Mouse (Mus musculus) myocyte (in vitro differentiated cells): ENCODE data around the gene Tpp1. TPM values are rescaled to one million over a fixed set of nuclear protein-coding genes. Genes with fewer than 3 reads are reported as not detected.
A peak's percentile ranks its signal among the peaks of the same experiment; 100 is the strongest.

Source experiments
- H3K27me3 ChIP-seq: one replicate; pipeline ENCODE4 v1.6.1; 2011; ENCODE audit not compliant: control insufficient read depth, insufficient read depth, insufficient read length
- H3K36me3 ChIP-seq: one replicate; pipeline ENCODE4 v1.6.1; 2011; ENCODE audit not compliant: control insufficient read depth, insufficient read depth
- H3K4me2 ChIP-seq: one replicate; pipeline ENCODE4 v1.6.1; 2011; ENCODE audit warnings: low read depth, control low read depth
- H3K4me3 ChIP-seq: one replicate; pipeline ENCODE4 v1.5.1; 2011; ENCODE audit warnings: mild to moderate bottlenecking, control low read depth, moderate library complexity
- H3K79me2 ChIP-seq: one replicate; pipeline ENCODE4 v1.6.1; 2011; ENCODE audit not compliant: control insufficient read depth, insufficient read depth
- H3ac ChIP-seq: one replicate; pipeline ENCODE4 v1.6.1; 2011; ENCODE audit not compliant: control insufficient read depth, insufficient read length
- CEBPB ChIP-seq: IDR thresholded peaks from 2 replicates; pipeline ENCODE4 v1.6.1; 2011; ENCODE audit warnings: mild to moderate bottlenecking, moderate library complexity; ENCODE audit not compliant: poor library complexity, insufficient read depth, severe bottlenecking
- E2F4 ChIP-seq: IDR thresholded peaks from one replicate; pipeline ENCODE4 v1.6.1; 2011; ENCODE audit warnings: mild to moderate bottlenecking, control low read depth, moderate library complexity; ENCODE audit not compliant: insufficient read depth
- MAX ChIP-seq: IDR thresholded peaks from one replicate; pipeline ENCODE4 v1.6.1; 2011; ENCODE audit warnings: low read depth, mild to moderate bottlenecking, control low read depth
- MYOD1 ChIP-seq, 3 experiments: IDR thresholded peaks; one replicate each; pipeline ENCODE4 v1.6.1; 2011; ENCODE audit warnings: control low read depth in 2 of 3, low read depth in 2 of 3, mild to moderate bottlenecking in 2 of 3, moderate library complexity in 1 of 3; ENCODE audit not compliant: insufficient read length in 2 of 3, control insufficient read depth in 1 of 3
- MYOG ChIP-seq, 3 experiments: IDR thresholded peaks; one replicate each; pipeline ENCODE4 v1.6.1; 2011; ENCODE audit warnings: control low read depth in 2 of 3, low read depth in 2 of 3, mild to moderate bottlenecking in 2 of 3; ENCODE audit not compliant: insufficient read length in 2 of 3, control insufficient read depth in 1 of 3, insufficient read depth in 1 of 3
- POLR2A ChIP-seq: IDR thresholded peaks from one replicate; pipeline ENCODE4 v1.6.1; 2011; ENCODE audit warnings: low read depth, mild to moderate bottlenecking, control low read depth, moderate library complexity; ENCODE audit not compliant: insufficient read length
- POLR2AphosphoS2 ChIP-seq: IDR thresholded peaks from one replicate; pipeline ENCODE4 v1.6.1; 2011; ENCODE audit warnings: low read depth, control low read depth; ENCODE audit not compliant: insufficient read length
- REST ChIP-seq: IDR thresholded peaks from one replicate; pipeline ENCODE4 v1.6.1; 2011; ENCODE audit warnings: mild to moderate bottlenecking, control low read depth, moderate library complexity; ENCODE audit not compliant: insufficient read depth, insufficient read length
- SRF ChIP-seq: IDR thresholded peaks from one replicate; pipeline ENCODE4 v1.6.1; 2011; ENCODE audit warnings: low read depth; ENCODE audit not compliant: control insufficient read depth, insufficient read length
- TCF12 ChIP-seq: IDR thresholded peaks from one replicate; pipeline ENCODE4 v1.6.1; 2011; ENCODE audit warnings: mild to moderate bottlenecking, control low read depth; ENCODE audit not compliant: poor library complexity, insufficient read depth, severe bottlenecking
- TCF3 ChIP-seq: IDR thresholded peaks from one replicate; pipeline ENCODE4 v1.6.1; 2011; ENCODE audit warnings: low read depth, control low read depth; ENCODE audit not compliant: insufficient read length
- USF1 ChIP-seq: IDR thresholded peaks from one replicate; pipeline ENCODE4 v1.6.1; 2011; ENCODE audit warnings: low read depth, mild to moderate bottlenecking, control low read depth, moderate library complexity
- polyA plus RNA-seq: library from polyadenylated mRNA; unstranded; fragments of >200 nt; fragmentation: generic; extraction: Trizol; gene quantifications from one replicate; pipeline ENCODE4 v1.2.1, GENCODE M21; 2012; ENCODE audit warnings: missing spikeins

Gene Tpp1
- polyA plus RNA-seq, 1 experiment = 40.4 TPM

DNA sequence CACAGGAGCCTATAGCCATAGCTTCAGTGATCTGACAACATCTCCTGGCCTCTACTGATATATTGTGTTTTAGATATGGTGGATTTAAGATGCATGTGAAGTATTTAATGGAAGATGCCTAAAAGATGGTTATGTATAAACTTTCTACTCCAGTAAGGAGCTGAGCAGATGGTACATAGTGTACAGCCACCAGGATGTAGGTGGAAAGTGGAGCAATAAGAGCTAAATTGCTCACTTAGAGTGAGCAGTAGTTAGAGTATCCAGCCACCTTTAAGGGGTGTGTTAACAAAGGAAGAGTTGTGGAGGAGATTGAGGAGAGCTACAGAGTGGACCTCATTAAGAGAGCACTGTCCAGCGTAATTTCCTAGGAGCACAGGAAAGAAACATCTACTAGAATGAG, 39.1 kb upstream of the Tpp1 start:
- Histone ChIP-seq H3K36me3 (no peaks in the 10 kb centered on the region), H3ac (no peak overlapping the region), H3K4me2 (no peak overlapping the region), H3K4me3 (no peak overlapping the region), H3K79me2 (no peaks in the 10 kb centered on the region), H3K27me3 (peaks cover 13% of the 10 kb centered on the region)
- TF ChIP-seq POLR2AphosphoS2 (no peak), CEBPB (no peak), TCF3 (no peak), SRF (no peak), MYOG (IDR thresholded peaks at IDR 0.05; ENCODE audit: control insufficient read depth in 1 of 3, insufficient read depth in 1 of 3, insufficient read length in 2 of 3, low read depth in 2 of 3) (no peak), USF1 (no peak), MYOD1 (IDR thresholded peaks at IDR 0.05; ENCODE audit: control insufficient read depth in 1 of 3, insufficient read length in 2 of 3, low read depth in 2 of 3) (no peak), POLR2A (no peak), E2F4 (no peak)

DNA sequence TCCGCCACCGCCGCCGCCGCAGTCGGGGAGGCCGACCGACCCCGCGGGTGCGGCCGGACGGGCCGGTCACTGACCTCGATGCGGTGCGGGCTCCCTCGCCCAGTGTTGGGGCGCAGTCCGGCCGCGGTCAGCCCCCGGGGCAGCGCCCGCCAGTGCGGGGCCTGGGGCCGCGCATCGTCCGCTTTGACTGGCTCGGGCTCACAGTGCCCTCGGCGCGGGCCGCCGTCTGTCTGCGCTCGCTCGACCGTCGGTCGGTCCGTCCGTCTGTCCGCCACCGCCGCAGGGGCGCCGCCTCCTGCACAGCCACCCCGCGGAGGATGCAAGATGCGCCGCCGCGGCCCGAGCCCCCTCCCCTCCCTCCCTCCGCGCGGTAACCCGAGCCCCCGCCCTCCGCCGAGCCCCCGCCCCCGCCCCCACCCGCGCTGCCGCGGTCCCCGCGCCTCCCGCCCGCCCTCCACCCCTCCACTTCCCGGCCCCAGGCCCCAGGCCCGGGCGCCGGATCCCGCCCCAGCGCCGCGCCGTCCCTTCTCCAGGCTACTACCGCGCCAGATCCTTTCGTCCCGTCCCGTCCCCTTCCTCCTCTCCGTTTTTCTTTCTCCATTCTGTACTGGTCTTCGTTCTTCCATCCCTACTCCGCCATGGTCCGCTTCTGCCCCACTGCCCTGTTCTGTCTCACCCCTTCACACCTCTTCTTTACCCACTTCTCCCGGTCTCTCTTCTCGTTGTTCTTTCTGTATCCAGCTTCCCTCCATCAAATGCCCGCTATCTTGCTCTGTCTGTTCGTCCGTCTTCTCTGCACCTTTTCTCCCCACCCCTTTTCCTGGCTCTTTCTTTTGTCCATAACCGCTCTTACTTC, 35.5 kb upstream of the Tpp1 start, which contains the start of gene Dchs1:
Gene Dchs1 (minus strand): TSS at position 370 of the 856 bp plus-strand sequence.
- no peak within 1 kb of the TSS for H3K4me3 ChIP-seq

DNA sequence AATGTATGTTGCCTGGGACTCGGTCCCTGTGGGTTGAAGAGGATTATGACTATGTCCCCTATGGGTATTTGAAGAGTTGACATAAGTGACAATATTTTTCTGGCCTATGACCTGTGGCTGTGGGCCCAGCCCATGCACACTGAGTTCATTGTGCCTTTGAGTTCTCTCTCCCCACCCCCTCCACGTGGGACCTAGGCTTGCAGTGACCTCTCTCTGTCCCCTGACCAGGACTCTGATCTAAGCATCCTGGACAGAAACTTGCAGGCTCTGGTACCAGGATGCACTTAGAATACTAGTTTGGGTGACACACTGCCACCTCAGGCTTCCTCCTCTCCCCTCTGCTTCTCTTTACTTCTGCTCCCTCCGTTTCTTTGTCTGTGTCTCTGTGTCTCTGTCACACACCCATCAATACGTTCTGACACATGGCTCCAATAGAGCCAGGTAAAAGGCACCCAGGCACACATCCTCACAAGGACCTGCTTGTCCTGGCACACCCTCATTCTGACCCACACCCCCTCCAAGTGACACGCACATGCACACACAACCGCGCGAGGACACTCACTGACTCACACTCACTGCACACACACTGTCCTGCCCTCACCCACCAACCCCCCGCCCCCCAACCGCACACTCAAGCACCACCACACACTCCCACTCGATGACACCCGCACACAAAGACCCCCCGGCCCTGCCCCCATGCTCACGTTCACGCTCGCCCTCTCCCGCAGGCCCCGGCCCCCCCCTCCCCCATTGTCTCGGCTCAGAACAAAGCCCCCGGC, 34.7 kb upstream of the Tpp1 start:
- peaks cover 15% of the 10 kb centered on the region for H3K27me3 ChIP-seq
- no peaks in the 10 kb centered on the region for H3K79me2 ChIP-seq
- TF ChIP-seq MAX (no peak), TCF12 (no peak), CEBPB (no peak), REST (no peak), E2F4 (no peak), TCF3 (no peak)
- no peak overlapping the region for H3ac ChIP-seq
- H3K36me3 ChIP-seq = no peaks in the 10 kb centered on the region
- H3K4me2 ChIP-seq = no peak overlapping the region
- H3K4me3 ChIP-seq = no peak overlapping the region

More for the DNA sequence above, 35.5 kb upstream of the Tpp1 start, which contains the start of gene Dchs1:
- no peak for TF ChIP-seq MYOD1 (IDR thresholded peaks at IDR 0.05; ENCODE audit: control insufficient read depth in 1 of 3, insufficient read length in 2 of 3, low read depth in 2 of 3)
- no peak for TF ChIP-seq MAX
- no peak for TF ChIP-seq POLR2A
- TF ChIP-seq MYOG (IDR thresholded peaks at IDR 0.05; ENCODE audit: control insufficient read depth in 1 of 3, insufficient read depth in 1 of 3, insufficient read length in 2 of 3, low read depth in 2 of 3) = no peak
- no peak for TF ChIP-seq SRF
- no peak for TF ChIP-seq CEBPB
- TF ChIP-seq USF1 = no peak
- no peak for TF ChIP-seq POLR2AphosphoS2
- TF ChIP-seq REST = no peak
- Histone ChIP-seq H3K27me3 (peaks cover 15% of the 10 kb centered on the region), H3ac (no peak within 1 kb of the TSS), H3K79me2 (no peaks in the 10 kb centered on the region), H3K4me2 (peak within 1 kb of the TSS; percentile 44), H3K36me3 (no peaks in the 10 kb centered on the region)

DNA sequence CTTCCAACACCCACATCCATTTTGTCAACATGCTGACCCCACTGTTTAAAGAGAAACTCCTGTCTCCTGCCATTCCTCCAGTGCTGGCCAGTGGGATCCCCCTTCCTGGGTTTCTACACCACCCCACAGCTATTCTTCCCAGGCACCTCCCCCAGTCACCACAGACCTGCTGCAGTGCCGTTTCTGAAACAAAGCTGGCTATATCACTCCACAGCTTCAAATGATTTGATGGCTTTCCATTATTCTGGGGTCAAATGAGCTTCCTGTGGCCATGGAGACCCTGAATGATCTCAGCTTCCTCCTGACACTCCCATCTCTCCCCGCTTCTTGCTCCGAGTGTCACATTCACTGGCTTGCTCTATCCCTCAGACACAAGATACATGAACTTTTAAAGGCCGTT, 32.5 kb upstream of the Tpp1 start:
- H3K27me3 ChIP-seq = peaks cover 15% of the 10 kb centered on the region
- no peak for TF ChIP-seq MYOG (IDR thresholded peaks at IDR 0.05; ENCODE audit: control insufficient read depth in 1 of 3, insufficient read depth in 1 of 3, insufficient read length in 2 of 3, low read depth in 2 of 3)
- no peak for TF ChIP-seq MAX
- TF ChIP-seq E2F4 = no peak
- no peak overlapping the region for H3ac ChIP-seq
- no peaks in the 10 kb centered on the region for H3K36me3 ChIP-seq
- H3K79me2 ChIP-seq = no peaks in the 10 kb centered on the region
- H3K4me2 ChIP-seq = no peak overlapping the region
- H3K4me3 ChIP-seq = no peak overlapping the region

DNA sequence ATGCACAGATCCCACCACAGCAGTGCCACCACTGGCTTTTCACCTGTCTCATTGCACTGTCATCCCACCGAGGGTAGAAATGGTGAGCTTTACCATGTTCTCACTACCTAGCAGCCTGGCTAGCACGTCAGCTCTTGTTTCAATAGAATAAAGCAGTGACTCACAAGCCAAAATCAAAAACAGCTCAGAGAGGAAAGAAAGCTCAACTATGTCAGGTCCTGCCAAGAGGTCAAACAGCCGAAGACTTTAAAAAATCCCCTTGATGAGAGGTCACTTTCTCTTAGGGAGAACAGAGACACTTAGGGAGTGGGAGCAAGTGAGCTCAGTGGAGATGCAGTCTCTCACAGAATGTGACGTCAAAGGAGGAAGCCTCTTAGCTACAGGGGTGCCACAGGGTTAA, 31.8 kb upstream of the Tpp1 start:
- Histone ChIP-seq H3K36me3 (no peaks in the 10 kb centered on the region), H3K4me2 (no peak overlapping the region), H3ac (no peak overlapping the region), H3K27me3 (peaks cover 15% of the 10 kb centered on the region), H3K79me2 (no peaks in the 10 kb centered on the region), H3K4me3 (no peak overlapping the region)
- TF ChIP-seq CEBPB (no peak), SRF (no peak), MAX (no peak), REST (no peak), E2F4 (no peak), POLR2A (no peak), MYOG (IDR thresholded peaks at IDR 0.05; ENCODE audit: control insufficient read depth in 1 of 3, insufficient read depth in 1 of 3, insufficient read length in 2 of 3, low read depth in 2 of 3) (no peak), TCF3 (no peak), USF1 (no peak), MYOD1 (IDR thresholded peaks at IDR 0.05; ENCODE audit: control insufficient read depth in 1 of 3, insufficient read length in 2 of 3, low read depth in 2 of 3) (no peak), POLR2AphosphoS2 (no peak)
